Mouse (Mus musculus) thymus, postnatal 25 days (tissue): ENCODE measurements around the gene Dlgap4.

Experiments
- DNase-seq: peaks from one replicate; pipeline ENCODE4 v3.0.0; 2022

Gene Dlgap4

GRCm38 (mm10) chr2:156613541-156614257 lies at the start of gene Dlgap4:
TSS of gene Dlgap4 (plus strand) at chr2:156613705.
- DNase-seq: no peak

DNA sequence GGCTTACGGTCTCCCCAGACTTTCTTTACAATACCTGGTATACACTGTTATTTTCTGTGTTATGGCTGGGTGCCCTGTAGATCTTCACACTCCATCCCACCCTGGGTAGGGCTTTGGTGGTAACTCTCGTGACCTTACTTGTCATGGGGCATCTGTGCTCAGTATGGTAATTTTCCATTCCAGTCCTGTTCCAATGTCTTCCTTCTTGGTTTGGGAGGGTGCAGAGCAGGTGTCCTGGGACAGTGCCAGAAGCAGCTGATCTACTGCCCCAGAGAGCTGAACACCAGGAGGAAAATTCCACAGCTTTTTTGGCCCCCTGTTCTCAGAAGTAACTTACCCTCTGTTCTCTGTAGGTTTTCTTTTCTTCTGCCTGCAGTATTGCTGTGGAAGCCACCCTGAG lies 47.0 kb upstream of the Dlgap4 start:
- DNase-seq: no peak

- no peak for DNase-seq
Observed at GRCm38 (mm10) chr2:156568647-156569046, 44.9 kb upstream of the Dlgap4 start.

- DNase-seq: no peak
Observed at GRCm38 (mm10) chr2:156569261-156569660, 44.2 kb upstream of the Dlgap4 start.

- DNase-seq: no peak
Observed at GRCm38 (mm10) chr2:156571521-156571920, 42.0 kb upstream of the Dlgap4 start.

DNA sequence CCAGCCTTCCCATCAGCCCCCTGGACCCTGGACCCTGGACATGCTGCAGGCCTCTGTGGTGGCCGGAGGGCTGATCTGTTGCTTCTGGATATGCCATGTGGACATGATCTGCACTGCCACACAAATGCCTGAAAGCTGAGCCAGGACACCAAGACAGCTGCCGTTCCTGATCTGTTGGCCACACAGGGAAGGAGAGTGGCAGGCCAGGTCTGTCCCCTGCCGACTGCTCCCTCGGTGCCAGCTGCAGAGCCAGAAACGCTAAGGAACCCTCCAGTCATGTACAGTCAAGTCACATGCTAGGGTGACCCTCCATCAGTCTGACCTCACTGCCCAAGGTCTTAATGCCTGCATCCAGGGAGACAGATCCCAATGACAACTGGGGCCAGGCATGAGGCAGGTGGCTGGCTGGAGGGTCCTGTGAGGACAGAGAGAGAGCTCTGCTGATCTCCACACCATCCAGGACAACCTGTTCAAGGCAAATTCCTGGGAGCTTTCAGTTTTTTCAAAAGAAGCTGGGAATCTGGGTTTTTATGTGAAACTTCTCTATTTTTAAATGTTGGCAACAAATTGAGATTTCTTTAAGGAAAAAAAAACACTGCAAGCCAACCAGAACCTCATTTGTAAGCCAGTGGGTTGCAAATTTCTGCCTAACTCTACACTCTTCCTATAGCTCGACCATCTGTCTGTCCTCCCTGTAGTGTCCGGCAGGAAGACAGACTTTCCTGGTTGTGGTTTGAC lies 36.5 kb upstream of the Dlgap4 start:
- DNase-seq: no peak

DNA sequence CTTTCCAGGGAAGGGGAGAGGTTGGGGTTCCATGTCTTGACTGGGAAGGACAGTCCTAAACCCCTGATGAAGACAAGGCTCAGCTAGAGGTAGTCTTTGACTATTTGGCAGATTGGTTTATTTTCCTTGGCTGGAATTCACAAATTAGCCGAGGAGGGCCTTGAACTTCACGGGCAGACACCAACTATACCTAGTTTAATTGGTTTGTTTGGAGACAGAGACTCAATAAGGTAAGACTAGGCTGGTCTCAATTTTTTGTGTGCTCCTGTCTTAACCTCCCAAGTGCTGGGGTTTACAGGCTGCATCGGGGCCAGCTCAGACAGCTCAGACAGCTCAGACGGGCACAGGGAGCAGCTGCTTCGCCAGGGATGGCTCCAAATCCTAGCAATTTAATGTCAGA lies 33.0 kb upstream of the Dlgap4 start:
- DNase-seq: no peak

- no peak for DNase-seq
Observed at GRCm38 (mm10) chr2:156581244-156581643, 32.3 kb upstream of the Dlgap4 start.

- no peak for DNase-seq
Observed at GRCm38 (mm10) chr2:156582887-156583286, 30.6 kb upstream of the Dlgap4 start.

DNA sequence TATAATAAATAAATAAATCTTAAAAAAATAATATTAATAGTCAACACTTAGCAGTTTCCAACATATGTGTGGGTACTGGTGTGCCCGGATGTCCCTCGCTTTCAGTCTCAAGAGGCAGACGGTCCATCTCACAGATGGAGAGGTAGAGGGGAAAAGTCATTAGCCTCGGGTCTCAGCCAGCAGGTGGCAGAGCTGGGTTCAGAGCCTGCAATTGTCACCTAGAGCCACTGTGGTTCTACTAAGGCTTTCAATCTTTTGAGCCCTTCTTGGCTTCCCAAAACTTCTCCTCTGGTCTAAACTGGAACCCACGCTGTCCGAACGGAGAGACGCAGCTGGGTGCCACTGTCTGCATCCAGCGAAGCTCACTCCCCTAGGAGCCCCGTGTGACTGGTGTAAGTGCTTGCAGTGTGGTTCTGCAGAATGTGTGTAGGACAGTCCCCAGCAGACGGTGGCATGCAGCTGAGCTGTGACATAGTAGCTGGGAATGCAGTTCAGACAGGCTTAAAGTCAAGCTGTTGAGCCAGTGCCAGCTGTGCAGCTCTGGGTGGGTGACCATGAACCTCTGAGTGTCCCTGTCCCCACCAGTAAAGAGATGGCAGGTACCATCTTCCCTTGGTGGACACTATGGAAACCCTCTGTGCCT lies 29.2 kb upstream of the Dlgap4 start:
- peak; percentile 18 for DNase-seq

- no peak for DNase-seq
Observed at GRCm38 (mm10) chr2:156584797-156585471, 28.6 kb upstream of the Dlgap4 start.

DNA sequence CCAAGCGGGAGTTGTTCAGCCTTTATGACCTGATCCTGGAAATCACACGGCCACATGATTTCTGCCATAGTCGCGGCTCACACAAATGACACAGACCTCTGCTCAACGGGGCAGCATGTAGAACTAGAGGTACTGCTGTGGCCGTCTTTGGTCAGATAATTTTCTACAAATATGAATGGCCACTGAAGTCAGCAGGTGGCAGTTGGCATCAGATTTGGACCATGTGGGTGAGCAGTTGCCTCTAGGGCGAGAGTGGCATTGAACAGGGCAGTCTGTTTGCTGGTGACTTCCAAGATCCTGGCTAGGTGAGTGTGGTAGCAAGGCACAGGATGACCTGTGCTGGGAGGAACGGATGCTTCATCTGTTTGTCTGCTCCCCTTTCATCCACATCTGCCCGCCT lies 24.0 kb upstream of the Dlgap4 start:
- DNase-seq: no peak

- no peak for DNase-seq
Observed at GRCm38 (mm10) chr2:156594987-156595490, 18.5 kb upstream of the Dlgap4 start.

- DNase-seq: no peak
Observed at GRCm38 (mm10) chr2:156602581-156602980, 10.9 kb upstream of the Dlgap4 start.

GRCm38 (mm10) chr2:156603671-156604070 lies 9.8 kb upstream of the Dlgap4 start:
- DNase-seq: no peak

GRCm38 (mm10) chr2:156605144-156605543 lies 8.4 kb upstream of the Dlgap4 start:
- no peak for DNase-seq

- DNase-seq: no peak
Observed at GRCm38 (mm10) chr2:156605971-156606370, 7.5 kb upstream of the Dlgap4 start.

- DNase-seq: peak; percentile 45
Observed at GRCm38 (mm10) chr2:156613081-156613540, 394 bp upstream of the Dlgap4 start.

DNA sequence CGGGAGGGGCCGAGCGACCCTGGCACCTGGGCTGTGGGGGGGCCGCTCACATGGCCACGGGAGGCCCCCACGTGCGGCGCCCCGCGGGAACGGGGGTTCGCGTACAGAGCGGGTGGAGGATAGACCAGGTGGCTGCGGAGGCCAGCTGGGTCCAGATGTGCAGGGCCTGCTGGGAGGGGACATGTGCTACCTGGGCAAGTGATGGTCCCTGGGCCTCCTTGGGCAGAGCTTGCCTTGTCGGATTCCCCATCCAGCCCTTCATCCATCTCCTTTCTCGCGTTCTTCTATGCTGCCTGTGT lies 702 bp downstream of the Dlgap4 start:
- DNase-seq: peak; percentile 3

GRCm38 (mm10) chr2:156614661-156615654 lies 1.5 kb downstream of the Dlgap4 start:
- no peak for DNase-seq

- DNase-seq: no peak
Observed at GRCm38 (mm10) chr2:156616513-156616912, 3.0 kb downstream of the Dlgap4 start.

- DNase-seq: no peak
Observed at GRCm38 (mm10) chr2:156617536-156617935, 4.0 kb downstream of the Dlgap4 start.
